15 mouse cellular contexts compared by ENCODE assay signal in the genomic region with DNA sequence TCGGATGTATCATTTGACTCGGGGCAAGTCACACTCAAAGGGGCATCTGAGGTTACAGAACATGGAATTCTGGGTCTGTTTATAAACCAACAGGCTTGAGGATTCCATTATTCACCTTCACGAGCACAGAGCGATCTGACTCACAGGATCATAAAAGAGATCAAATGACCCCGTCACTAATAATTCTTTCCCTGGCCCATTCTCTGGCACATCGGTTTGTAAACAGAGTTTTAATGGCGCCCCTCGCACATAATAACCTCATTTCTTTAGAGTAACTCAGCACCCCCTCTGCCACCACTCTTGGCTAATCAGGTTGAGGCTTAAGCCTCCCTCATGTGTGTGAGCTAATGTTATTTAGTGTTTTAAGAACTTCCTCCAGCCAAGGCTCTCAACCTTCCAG.
"Had no signal": no experiment of that assay in that cellular context is flagged by ENCODE, and none has a peak within 500 bp of the region (broad histone marks: within the 10 kb centered on the region; RNA-seq: fewer than 3 reads in every experiment).

No protein-coding gene starts in this region.

- H3K9me3 ChIP-seq: kidney, embryonic 15.5 days; liver, embryonic 13.5 days; lung, embryonic 15.5 days; midbrain, embryonic 10.5 days; midbrain, embryonic 13.5 days had no signal

- H3K27me3 ChIP-seq: lung, embryonic 15.5 days; megakaryocyte, embryonic 14.5 days had no signal

- H3K9ac ChIP-seq: kidney, embryonic 15.5 days; liver, embryonic 13.5 days; lung, embryonic 15.5 days; midbrain, embryonic 13.5 days had no signal

- H3K4me3 ChIP-seq: kidney, embryonic 15.5 days; liver, embryonic 13.5 days; lung, embryonic 15.5 days; megakaryocyte, embryonic 14.5 days; midbrain, embryonic 10.5 days; midbrain, embryonic 13.5 days had no signal

- H3K4me2 ChIP-seq: kidney, embryonic 15.5 days; liver, embryonic 13.5 days; lung, embryonic 15.5 days; midbrain, embryonic 13.5 days had no signal

- H3K27ac ChIP-seq: kidney, embryonic 15.5 days; liver, embryonic 13.5 days; lung, embryonic 15.5 days; midbrain, embryonic 10.5 days; midbrain, embryonic 13.5 days had no signal

- ATAC-seq: midbrain, embryonic 13.5 days; midbrain, embryonic 16.5 days had no signal

- H3K36me3 ChIP-seq: kidney, embryonic 15.5 days; liver, embryonic 13.5 days; lung, embryonic 15.5 days; midbrain, embryonic 10.5 days; midbrain, embryonic 13.5 days had no signal

- DNase-seq: kidney, adult 8-10 months; kidney, postnatal 14 days; kidney, postnatal 4 days; left cerebral cortex, postnatal 4 days; liver, embryonic 13.5 days; lung, postnatal 10 days; lung, postnatal 36 days; thymus, adult 18-20 months; thymus, postnatal 36 days had no signal

- H3K4me1 ChIP-seq: kidney, embryonic 15.5 days; liver, embryonic 13.5 days; megakaryocyte, embryonic 14.5 days; midbrain, embryonic 13.5 days had no signal
